Comparison of ENCODE assay signal across 18 mouse cellular contexts in genomic region chr13:58184111-58184510, GRCm38 (mm10). TPM values are rescaled to one million over a fixed set of nuclear protein-coding genes. Genes with fewer than 3 reads are reported as not detected.
DNase-seq lines count a peak whose midpoint lies in the region; TF ChIP-seq lines count a peak whose summit lies in the region.
"Had no signal": no experiment of that assay in that cellular context is flagged by ENCODE, and none has a peak within 500 bp of the region (broad histone marks: within the 10 kb centered on the region; RNA-seq: fewer than 3 reads in every experiment).

No protein-coding gene starts in this region.

- TF ChIP-seq CTCF in gastrocnemius, adult 2 months (IDR thresholded peaks at IDR 0.05), result no peak

- no peak for DNase-seq in gastrocnemius, adult 2 months
- no peak for DNase-seq in gastrocnemius, postnatal 25 days
- peak; percentile 27 to 43 for DNase-seq in kidney, postnatal 36 days
- DNase-seq in kidney, adult 8-10 months, result no peak
- DNase-seq in adipocyte (ENCODE audit: low spot score), result peak; percentile 53
- peak; percentile 61 for DNase-seq in adrenal gland, postnatal 14 days
- no peak for DNase-seq in urinary bladder, postnatal 25 days (ENCODE audit: low spot score)
- DNase-seq: cerebellum, adult 2 months; cerebellum, postnatal 10 days; embryo, embryonic 11 days; heart, adult 2 months; heart, postnatal 14 days had no signal

- H3K4me3 ChIP-seq in gastrocnemius, adult 2 months, result no peak overlapping the region
- H3K4me3 ChIP-seq: embryonic facial prominence, embryonic 15.5 days; erythroblast, embryonic 14.5 days; forebrain, embryonic 10.5 days; heart, adult 2 months; heart, embryonic 15.5 days; hindbrain, embryonic 10.5 days had no signal

- peak overlapping the region; percentile 24 for H3K27ac ChIP-seq in gastrocnemius, adult 2 months
- H3K27ac ChIP-seq: embryonic facial prominence, embryonic 15.5 days; forebrain, embryonic 10.5 days; heart, adult 2 months; heart, embryonic 15.5 days; hindbrain, embryonic 10.5 days; hindbrain, embryonic 14.5 days had no signal

- intact Hi-C loops in gastrocnemius, adult 2 months (cut with DNase I), result no loop called here

RNA-seq across cellular contexts. Expression of gene Idnk, which starts 26.7 kb away (rescaled TPM):
- 10 to 100 TPM in 1 of 2 experiments, 1 to 10 TPM in 1; 8.0 to 10.8 TPM for total RNA-seq in gastrocnemius, adult 2 months (2021)
- total RNA-seq in gastrocnemius, postnatal 25 days (2021), result 10 to 100 TPM in 1 of 2 experiments, 1 to 10 TPM in 1; 9.3 to 12.2 TPM
- total RNA-seq in adrenal gland, postnatal 14 days (2021), result 45.4 and 48.0 TPM in 2 replicates

RNA-seq across cellular contexts. Expression of gene Ubqln1, which starts 31.3 kb away (rescaled TPM):
- total RNA-seq in gastrocnemius, adult 2 months (2021), result 10 to 100 TPM; 49.0 to 51.9 TPM
- total RNA-seq in gastrocnemius, postnatal 25 days (2021), result 10 to 100 TPM; 41.1 to 42.4 TPM
- 103 and 113 TPM in 2 replicates for total RNA-seq in adrenal gland, postnatal 14 days (2021)

RNA-seq across cellular contexts. Expression of gene Hnrnpa0, which starts 55.8 kb away (rescaled TPM):
- total RNA-seq in gastrocnemius, adult 2 months (2021), result 10 to 100 TPM; 31.1 to 37.7 TPM
- 10 to 100 TPM; 34.6 to 38.6 TPM for total RNA-seq in gastrocnemius, postnatal 25 days (2021)
- total RNA-seq in adrenal gland, postnatal 14 days (2021), result 121 and 133 TPM in 2 replicates

Comparison
In these comparisons a context has a peak if more than half of its experiments do, and no peak if none do; other contexts are left out.
1. DNase-seq: peak in kidney, postnatal 36 days (2 of 2), adipocyte (single experiment) and adrenal gland, postnatal 14 days (single experiment); none in gastrocnemius, adult 2 months (single experiment), gastrocnemius, postnatal 25 days (single experiment), kidney, adult 8-10 months (0 of 2) and urinary bladder, postnatal 25 days (single experiment).